Mouse (Mus musculus) brain, embryonic 14.5 days (tissue): ENCODE data around the gene Plpp7. TPM values are rescaled to one million over a fixed set of nuclear protein-coding genes. Genes with fewer than 3 reads are reported as not detected.
A peak's percentile ranks its signal among the peaks of the same experiment; 100 is the strongest.

ENCODE experiments used
- DNase-seq: peaks from one replicate; pipeline ENCODE4 v3.0.0-alpha.2; 2011; ENCODE audit warnings: low read depth
- CTCF ChIP-seq: fragments of 200-500 bp; IDR thresholded peaks from 2 replicates; pipeline ENCODE4 v1.5.1; 2012; ENCODE audit warnings: inconsistent platforms, mild to moderate bottlenecking, moderate library complexity, borderline replicate concordance; ENCODE audit not compliant: insufficient read depth, insufficient read length; ENCODE audit errors: extremely low read depth
- POLR2A ChIP-seq: fragments of 200-500 bp; IDR thresholded peaks from 2 replicates; pipeline ENCODE4 v1.6.1; 2012; ENCODE audit warnings: mild to moderate bottlenecking, inconsistent platforms, borderline replicate concordance; ENCODE audit not compliant: poor library complexity, insufficient read depth, insufficient read length, severe bottlenecking; ENCODE audit errors: extremely low read depth
- polyA plus RNA-seq: library from polyadenylated mRNA; depleted of rRNA; stranded (reverse); fragments of >200 nt; gene quantifications from 2 replicates; pipeline ENCODE4 v1.2.3, GENCODE M21; 2012

The Plpp7 gene
- polyA plus RNA-seq, 1 experiment: 21.1 TPM

GRCm38 (mm10) chr2:32131866-32132566 lies 36.7 kb downstream of the Plpp7 start:
- TF ChIP-seq CTCF (no peak), POLR2A (no peak)
- DNase-seq: no peak

GRCm38 (mm10) chr2:32132567-32132992 lies 37.3 kb downstream of the Plpp7 start:
- no peak for TF ChIP-seq CTCF
- no peak for TF ChIP-seq POLR2A
- peak; percentile 61 for DNase-seq

DNA sequence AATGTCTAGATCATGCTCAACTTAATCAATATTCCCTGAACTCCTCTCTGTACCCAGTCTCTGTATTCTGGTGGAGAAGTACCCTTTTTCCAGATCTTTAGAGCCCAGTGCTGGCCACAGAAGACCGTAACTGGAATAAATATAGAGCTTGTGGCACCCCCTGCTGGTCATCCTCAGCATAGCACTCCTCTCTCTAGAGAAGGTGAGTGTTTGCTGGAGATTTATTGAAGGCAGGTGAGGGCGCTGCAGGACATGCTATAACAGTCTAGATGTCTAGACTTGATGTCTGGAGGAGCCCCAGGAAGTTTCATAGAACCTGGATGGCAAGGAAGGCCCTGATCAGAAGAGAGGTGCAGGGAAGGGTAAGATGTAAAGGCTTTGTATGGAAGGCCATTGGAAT lies 38.7 kb downstream of the Plpp7 start:
- TF ChIP-seq POLR2A: no peak
- peak; percentile 82; the same call in 1 of the 2 replicates for TF ChIP-seq CTCF
- DNase-seq: peak; percentile 83

DNA sequence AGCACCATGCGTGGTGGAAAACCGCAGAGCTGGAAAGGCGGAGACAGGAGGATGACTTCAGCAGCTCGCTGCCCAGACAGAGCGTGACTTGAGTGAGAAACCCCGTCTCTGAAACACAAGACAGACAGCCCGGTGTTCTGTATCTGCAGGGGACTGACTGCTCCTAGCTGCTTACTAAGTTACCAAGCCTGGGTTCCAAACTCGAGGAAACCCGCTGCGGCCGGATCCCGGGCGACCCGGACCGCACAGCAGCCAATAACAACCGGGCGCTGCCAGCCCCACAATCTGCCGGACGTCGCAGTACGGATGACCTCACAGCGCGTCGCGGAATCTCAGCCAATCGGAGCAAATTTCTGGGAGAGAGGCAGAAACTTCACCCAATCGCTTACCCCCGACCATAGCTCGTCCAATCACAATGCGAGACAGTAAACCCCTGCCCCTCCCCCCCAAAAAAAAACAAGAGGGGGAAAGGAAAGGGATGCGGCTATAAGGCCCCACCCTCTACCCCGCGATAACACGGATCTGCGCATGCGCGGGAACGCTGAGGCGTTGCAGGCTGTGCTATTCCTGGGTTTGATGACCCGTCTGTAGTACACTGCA lies 42.4 kb downstream of the Plpp7 start:
- peak; percentile 100 for DNase-seq
- TF ChIP-seq CTCF (no peak), POLR2A (peak; percentile 83; the same call in 1 of the 2 replicates)

DNA sequence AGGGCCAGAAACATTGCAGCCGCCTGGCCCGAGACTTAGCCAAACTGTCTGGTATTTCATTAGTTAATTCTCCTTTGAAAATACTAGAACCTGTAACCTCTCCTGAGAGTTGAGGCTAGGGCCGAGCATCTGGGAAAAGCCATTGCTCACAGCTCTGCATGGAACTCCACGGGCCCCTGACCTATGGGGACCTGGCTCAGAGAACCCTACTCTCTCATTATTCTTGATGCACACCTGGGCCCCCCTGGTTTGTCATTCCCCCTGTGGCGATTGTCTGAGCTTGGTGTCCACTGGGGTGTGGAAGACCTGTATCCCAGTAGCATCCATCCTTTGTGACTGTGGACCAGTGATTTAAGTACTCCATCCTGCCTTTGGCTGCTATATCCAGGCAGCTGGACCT lies 44.0 kb downstream of the Plpp7 start:
- DNase-seq: no peak
- TF ChIP-seq CTCF: no peak
- no peak for TF ChIP-seq POLR2A

GRCm38 (mm10) chr2:32140498-32140934 lies 45.2 kb downstream of the Plpp7 start:
- DNase-seq: peak; percentile 39
- TF ChIP-seq POLR2A: no peak
- no peak for TF ChIP-seq CTCF

DNA sequence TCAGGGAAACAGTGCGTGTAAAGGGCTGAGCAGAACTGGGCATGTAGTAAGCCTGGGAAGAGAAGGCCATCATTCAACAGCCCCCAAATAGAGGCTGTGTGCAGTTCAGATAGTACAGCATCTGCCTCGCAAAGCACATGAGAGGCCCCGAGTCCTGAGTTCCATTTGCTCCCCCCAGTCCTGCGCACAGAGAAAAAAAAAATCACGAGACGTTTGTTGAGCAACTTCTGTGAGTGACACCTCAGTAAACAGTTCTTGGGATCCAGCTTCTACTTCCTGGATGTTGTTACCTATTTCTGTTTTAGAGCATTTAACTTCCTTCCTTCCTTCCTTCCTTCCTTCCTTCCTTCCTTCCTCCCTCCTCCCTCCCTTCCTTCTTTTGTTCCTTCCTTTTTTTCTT lies 46.3 kb downstream of the Plpp7 start:
- TF ChIP-seq CTCF (no peak), POLR2A (no peak)
- no peak for DNase-seq

DNA sequence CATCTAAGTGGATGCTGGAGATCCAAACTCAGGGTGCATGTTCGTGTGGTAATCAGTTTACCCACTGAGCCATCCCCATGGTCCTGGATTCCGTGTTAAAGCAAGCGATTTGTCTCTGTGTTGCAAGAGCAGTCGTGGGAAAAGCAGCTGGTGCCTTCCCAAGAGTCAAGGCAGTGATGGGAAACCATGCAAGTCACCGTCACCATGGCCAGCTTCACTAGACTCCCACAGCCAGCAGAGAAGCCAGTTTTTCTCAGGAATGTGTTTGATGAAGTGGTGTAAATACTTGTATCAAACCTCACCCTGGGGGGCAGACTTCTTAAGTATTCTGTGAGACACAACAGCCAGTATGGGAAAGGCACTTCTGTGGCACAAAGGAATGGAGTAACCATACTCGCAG lies 47.0 kb downstream of the Plpp7 start:
- DNase-seq: no peak
- TF ChIP-seq POLR2A (no peak), CTCF (no peak)

GRCm38 (mm10) chr2:32144633-32145032 lies 49.3 kb downstream of the Plpp7 start:
- no peak for TF ChIP-seq CTCF
- no peak for TF ChIP-seq POLR2A
- DNase-seq: no peak

- no peak for DNase-seq
- TF ChIP-seq POLR2A: no peak
- TF ChIP-seq CTCF: no peak
These were observed 51.4 kb downstream of the Plpp7 start for GRCm38 (mm10) chr2:32146617-32147162.

GRCm38 (mm10) chr2:32150135-32150534 lies 54.8 kb downstream of the Plpp7 start:
- no peak for DNase-seq
- no peak for TF ChIP-seq CTCF
- TF ChIP-seq POLR2A: no peak
